Mouse (Mus musculus) urinary bladder, adult 2 months (tissue): Measurements from ENCODE around the gene Mafb. TPM values are rescaled to one million over a fixed set of nuclear protein-coding genes. Genes with fewer than 3 reads are reported as not detected.

ENCODE experiments used
- DNase-seq: peaks from one replicate; pipeline ENCODE4 v3.0.0; 2022; ENCODE audit warnings: low spot score
- polyA plus RNA-seq: library from polyadenylated mRNA; depleted of rRNA; stranded (reverse); fragments of >200 nt; gene quantifications from 2 replicates; pipeline ENCODE4 v1.2.3, GENCODE M21; 2012

Mafb gene
- polyA plus RNA-seq, 1 experiment, result 6.3 TPM

GRCm38 (mm10) chr2:160364128-160364650 is 2.7 kb downstream of the Mafb start:
- DNase-seq, result no peak

GRCm38 (mm10) chr2:160363201-160363600 is 3.7 kb downstream of the Mafb start:
- DNase-seq, result no peak

DNA sequence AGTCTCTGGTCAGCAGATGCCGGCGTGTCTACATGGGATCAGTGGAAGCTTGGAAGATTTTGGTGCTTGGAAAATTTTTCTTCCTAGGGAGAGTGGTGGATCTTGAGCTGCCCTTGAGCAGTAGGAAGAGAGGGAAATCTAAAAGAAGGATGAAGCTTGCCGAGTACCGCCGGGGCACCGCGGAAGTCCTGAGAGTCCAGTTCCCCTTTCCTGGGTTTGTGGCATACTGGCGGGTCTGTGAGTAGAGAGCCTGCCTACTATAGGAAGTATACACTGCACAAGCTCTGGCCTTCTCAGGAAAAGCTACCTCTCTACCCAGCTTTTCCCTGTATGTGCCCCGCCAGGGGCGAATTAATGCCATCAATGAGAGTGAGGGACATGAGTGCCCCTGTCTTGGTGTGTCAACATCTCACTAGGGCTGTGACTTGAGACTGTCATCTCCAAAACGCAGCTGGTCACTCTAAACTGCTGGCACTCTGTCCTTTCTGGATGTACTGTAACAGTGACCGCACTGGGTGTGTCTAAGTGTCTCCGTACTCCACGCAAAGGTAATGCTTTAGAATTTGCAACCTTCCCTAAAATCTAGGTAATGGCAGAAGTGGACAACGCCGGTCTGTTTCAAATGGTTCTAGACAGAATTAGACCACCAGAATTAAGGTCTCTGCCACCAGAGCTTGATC is 5.3 kb downstream of the Mafb start:
- no peak for DNase-seq

DNA sequence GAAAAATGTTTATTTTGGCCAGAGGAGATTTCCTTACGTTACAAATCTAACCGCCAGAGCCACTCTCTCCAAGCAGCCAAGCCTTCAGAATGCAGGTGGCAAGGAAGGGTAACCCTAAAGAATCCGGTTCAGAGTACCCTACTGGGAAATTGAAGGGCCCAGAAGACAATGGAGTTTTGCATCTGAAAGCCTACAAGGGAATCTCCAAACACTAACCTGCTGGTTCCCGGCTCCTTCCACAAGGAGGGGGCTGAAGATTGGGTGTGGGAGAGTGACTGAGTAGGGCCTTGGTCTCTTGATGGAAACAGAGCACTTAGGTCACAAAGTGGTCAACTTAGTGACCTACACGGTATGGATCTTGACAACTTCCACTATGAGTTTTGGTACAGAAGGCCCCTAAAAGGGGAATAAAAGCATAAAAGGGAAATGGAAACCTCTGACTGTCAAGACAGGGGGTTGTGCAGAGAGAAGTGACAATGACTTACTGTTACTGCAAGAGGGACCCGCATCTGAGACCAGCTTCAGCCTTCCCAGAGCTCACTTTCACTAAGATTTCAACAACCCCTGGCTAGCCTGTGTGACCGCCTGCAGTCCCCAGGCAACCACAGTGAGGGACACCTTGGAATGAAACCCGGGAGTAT is 6.5 kb downstream of the Mafb start:
- DNase-seq, result no peak

GRCm38 (mm10) chr2:160358896-160359295 is 8.0 kb downstream of the Mafb start:
- no peak for DNase-seq

GRCm38 (mm10) chr2:160357442-160357841 is 9.4 kb downstream of the Mafb start:
- no peak for DNase-seq

GRCm38 (mm10) chr2:160356132-160356531 is 10.7 kb downstream of the Mafb start:
- DNase-seq, result no peak

- DNase-seq, result no peak
Observed at GRCm38 (mm10) chr2:160354319-160354718, 12.5 kb downstream of the Mafb start.

DNA sequence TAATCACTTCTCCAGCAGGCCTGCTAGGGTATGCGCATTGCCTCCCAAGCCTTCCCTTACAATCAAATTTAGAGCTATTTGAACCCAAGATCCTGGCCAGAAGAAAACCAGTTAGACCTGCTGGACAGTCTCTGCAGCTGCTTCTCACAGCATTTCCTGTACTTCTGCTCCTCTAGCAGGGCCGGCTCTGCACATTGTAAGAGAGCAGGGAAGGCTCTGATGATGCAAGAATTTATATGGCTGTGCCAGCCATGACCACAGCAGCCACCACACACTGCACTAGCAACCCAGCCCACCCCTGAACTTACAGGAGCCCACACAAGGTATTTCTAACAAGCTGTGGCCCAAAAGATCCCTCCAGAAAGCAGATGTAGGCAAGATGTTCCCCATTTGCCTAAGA is 13.3 kb downstream of the Mafb start:
- DNase-seq, result no peak

- no peak for DNase-seq
Observed at GRCm38 (mm10) chr2:160351038-160351574, 15.8 kb downstream of the Mafb start.

DNA sequence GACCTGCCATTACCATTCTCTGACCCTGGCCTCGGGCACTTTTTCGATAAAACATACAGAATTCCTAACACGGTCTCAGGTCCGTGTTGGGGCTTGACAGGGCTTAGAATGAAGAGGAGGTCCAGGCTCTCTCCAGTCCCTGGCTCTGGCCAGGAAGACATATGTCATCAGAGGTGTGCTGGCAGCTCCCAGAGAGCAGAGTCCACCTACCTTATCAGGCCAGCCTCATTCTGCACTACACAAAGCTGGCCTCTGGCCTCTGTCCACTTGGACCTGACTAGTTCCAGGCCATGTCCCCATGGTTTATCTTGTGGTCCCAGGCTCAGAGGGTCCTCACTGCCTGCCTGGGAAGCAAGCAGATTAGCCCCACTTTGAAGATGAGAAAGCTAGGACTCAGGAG is 17.3 kb downstream of the Mafb start:
- DNase-seq, result no peak

DNA sequence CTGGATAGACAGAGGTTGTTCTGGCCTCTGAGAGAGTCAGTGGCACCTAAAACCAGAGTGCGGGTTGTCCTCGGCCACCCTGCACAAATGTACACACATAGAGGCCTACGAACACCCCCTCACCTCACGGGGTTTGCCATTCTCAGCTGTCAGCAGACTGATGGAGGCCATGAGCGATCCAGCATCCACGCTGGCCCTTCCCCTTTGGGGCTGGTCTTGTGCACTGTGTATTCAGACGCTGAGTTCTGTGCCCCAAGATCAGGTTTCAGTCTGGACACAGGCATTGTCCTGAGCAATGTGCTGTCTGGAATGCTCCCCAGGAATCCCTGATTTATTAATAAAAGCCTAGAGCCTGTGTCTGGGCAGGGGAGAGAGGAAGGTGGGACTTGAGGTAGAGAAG is 18.1 kb downstream of the Mafb start:
- DNase-seq, result no peak

DNA sequence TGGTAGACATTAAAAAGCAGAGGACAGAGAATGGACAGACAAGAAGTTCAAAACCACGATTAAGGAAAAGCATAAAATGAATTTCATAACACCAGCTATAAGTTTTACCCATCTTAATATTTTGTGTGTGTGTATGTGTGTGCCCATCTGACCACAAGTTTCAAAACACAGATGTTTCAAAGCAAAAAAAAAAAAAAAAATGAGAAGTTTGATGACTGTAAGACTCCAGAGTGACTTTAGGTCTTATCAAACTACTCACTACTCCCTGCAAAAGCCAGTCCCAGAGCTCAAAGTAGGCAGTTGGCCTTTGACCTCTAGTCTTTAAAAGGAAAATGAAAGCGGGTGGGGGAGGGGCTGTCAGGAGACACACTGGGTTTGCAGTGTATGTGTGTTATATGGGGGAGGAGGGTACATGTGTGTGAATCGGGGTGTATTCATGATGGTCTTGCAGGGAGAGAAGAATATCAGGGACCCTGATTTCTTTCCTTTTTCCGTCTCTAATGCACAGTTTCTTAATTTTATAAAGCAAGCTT is 18.7 kb downstream of the Mafb start:
- DNase-seq, result no peak

GRCm38 (mm10) chr2:160345644-160346043 is 21.2 kb downstream of the Mafb start:
- peak; percentile 32 for DNase-seq

DNA sequence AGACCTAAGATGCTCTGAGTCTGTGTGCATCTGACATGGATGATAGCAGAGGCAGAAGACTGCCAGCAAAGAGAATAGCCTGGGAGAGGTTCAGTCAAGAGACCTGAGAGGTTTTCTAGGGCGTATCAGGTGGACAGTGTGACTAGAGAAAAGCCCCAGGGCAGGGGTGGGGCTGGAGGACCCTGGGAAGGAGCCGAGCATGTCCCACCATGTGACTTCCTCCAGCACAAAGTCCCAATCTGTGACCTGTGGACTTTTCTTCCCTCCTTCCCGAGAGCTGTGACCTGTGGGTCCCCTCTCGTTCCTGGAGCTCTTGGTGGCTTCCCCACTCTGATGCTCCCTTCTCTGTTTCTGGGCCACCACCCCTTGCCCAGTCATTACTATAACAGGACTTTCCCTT is 26.7 kb downstream of the Mafb start:
- DNase-seq, result no peak

GRCm38 (mm10) chr2:160339595-160339994 is 27.3 kb downstream of the Mafb start:
- no peak for DNase-seq

DNA sequence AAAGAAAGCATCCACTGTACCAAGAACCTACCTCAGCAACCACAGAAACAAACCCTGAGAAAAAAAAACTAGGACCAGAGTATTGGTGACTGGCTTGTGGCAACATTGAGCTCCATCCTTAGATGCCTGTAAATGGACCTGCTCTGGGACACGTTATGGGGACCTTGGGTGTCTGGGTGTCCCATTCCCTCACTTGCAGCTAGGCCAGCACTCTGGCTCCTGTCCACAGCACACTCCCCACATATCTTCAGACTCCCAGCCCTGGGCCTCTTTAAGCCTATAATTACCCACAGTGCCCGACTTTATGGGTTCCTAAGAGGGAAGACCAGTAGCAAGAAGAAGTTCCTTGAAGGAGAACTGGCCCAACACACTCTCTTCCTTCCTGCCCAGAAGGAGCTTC is 30.8 kb downstream of the Mafb start:
- no peak for DNase-seq

- DNase-seq, result no peak
Observed at GRCm38 (mm10) chr2:160335043-160335442, 31.8 kb downstream of the Mafb start.

GRCm38 (mm10) chr2:160334111-160334661 is 32.7 kb downstream of the Mafb start, which contains the start of gene Gm826:
TSS of gene Gm826 (minus strand) at chr2:160334162.
- no peak for DNase-seq

- DNase-seq, result no peak
Observed at GRCm38 (mm10) chr2:160332516-160333325, 34.1 kb downstream of the Mafb start.

- DNase-seq, result no peak
Observed at GRCm38 (mm10) chr2:160328886-160329285, 38.0 kb downstream of the Mafb start.

DNA sequence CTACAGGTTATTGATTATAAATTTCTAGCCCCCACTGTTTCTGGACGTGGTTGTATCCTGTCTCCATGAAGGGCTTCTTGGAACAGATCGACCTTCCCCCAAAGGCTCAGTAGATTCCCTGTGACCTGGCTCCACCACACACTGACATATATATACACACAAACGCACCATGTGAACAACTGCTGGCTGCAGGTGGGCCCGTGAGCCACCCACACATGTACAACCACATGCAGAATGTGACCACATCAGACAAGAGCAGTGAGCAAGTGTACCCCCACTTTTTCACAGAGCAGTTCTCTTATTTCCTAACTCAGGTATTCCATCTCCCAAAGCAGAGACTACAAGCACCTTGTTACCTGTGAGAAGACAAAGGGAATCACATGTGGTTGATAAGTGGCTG is 39.1 kb downstream of the Mafb start:
- no peak for DNase-seq
